Mouse (Mus musculus) hindbrain, embryonic 15.5 days (tissue): ENCODE results near the gene Plek. TPM values are rescaled to one million over a fixed set of nuclear protein-coding genes. Genes with fewer than 3 reads are reported as not detected.

Source experiments
- ATAC-seq: fragments of 200-750 bp; cut with Nextera tagmentation; 2 replicates; pipeline ENCODE4 v1.8.0; 2017; ENCODE audit warnings: low read depth, moderate number of reproducible peaks, moderate TSS enrichment; ENCODE audit not compliant: low FRiP score
- H3K27ac ChIP-seq: fragments of 300-500 bp; sonication (generic); replicated peaks from 2 replicates; pipeline ENCODE4 v1.5.1; 2015; ENCODE audit warnings: mild to moderate bottlenecking, inconsistent platforms
- H3K27me3 ChIP-seq: fragments of 300-500 bp; sonication (generic); 2 replicates; pipeline ENCODE4 v1.6.1; 2015; ENCODE audit warnings: control low read depth, inconsistent platforms
- H3K36me3 ChIP-seq: fragments of 300-500 bp; sonication (generic); 2 replicates; pipeline ENCODE4 v1.6.1; 2015; ENCODE audit warnings: control low read depth, inconsistent platforms
- H3K4me1 ChIP-seq: fragments of 300-500 bp; sonication (generic); replicated peaks from 2 replicates; pipeline ENCODE4 v1.6.1; 2015; ENCODE audit warnings: control low read depth, inconsistent platforms
- H3K4me2 ChIP-seq: fragments of 300-500 bp; sonication (generic); 2 replicates; pipeline ENCODE4 v1.6.1; 2015; ENCODE audit warnings: moderate library complexity, mild to moderate bottlenecking, inconsistent platforms
- H3K4me3 ChIP-seq: fragments of 300-500 bp; sonication (generic); 2 replicates; pipeline ENCODE4 v1.5.1; 2015; ENCODE audit warnings: mild to moderate bottlenecking, inconsistent platforms
- H3K9ac ChIP-seq: fragments of 300-500 bp; sonication (generic); 2 replicates; pipeline ENCODE4 v1.6.1; 2015; ENCODE audit warnings: inconsistent platforms
- H3K9me3 ChIP-seq: fragments of 300-500 bp; sonication (generic); 2 replicates; pipeline ENCODE4 v1.6.1; 2016; ENCODE audit warnings: control low read depth, inconsistent platforms
- WGBS: fragments of 180-500 bp; shearing (Covaris S2); methylation state at CpG from one replicate; pipeline ENCODE4 v1.1.7; 2015; 5-methylcytosine and 5-hydroxymethylcytosine counted together
- polyA plus RNA-seq: library from polyadenylated mRNA; unstranded; fragments of >200 nt; fragmentation: Nextera tagmentation; extraction: Ambion mirVana; gene quantifications from 2 replicates; pipeline ENCODE4 v1.2.1, GENCODE M21; 2015

Plek gene
- polyA plus RNA-seq, 1 experiment from 2014 or later, result 3.8 TPM

- no peak overlapping the region for H3K9ac ChIP-seq
- H3K9me3 ChIP-seq, result no peaks in the 10 kb centered on the region
- H3K27me3 ChIP-seq, result no peaks in the 10 kb centered on the region
- H3K4me3 ChIP-seq, result no peak overlapping the region
- no peak overlapping the region for H3K27ac ChIP-seq
- 61% methylated on average over 6 of the region's 6 CpGs for WGBS
- H3K4me2 ChIP-seq, result no peak overlapping the region
- no peaks in the 10 kb centered on the region for H3K4me1 ChIP-seq
- no peak; the same call in 1 of the 2 replicates for ATAC-seq
- no peaks in the 10 kb centered on the region for H3K36me3 ChIP-seq
Measured at GRCm38 (mm10) chr11:16935577-16936236, 116.5 kb downstream of the Plek start.

- Histone ChIP-seq H3K36me3 (no peaks in the 10 kb centered on the region), H3K4me1 (no peaks in the 10 kb centered on the region), H3K9me3 (no peaks in the 10 kb centered on the region), H3K9ac (no peak overlapping the region), H3K27ac (no peak overlapping the region), H3K4me3 (no peak overlapping the region), H3K4me2 (no peak overlapping the region), H3K27me3 (no peaks in the 10 kb centered on the region)
- no peak for ATAC-seq
- WGBS, result 94% methylated on average over 3 of the region's 3 CpGs
Measured at GRCm38 (mm10) chr11:16932159-16932558, 120.0 kb downstream of the Plek start.

Other genes starting within 250 kb of the Plek start
- gene Fbxo48, start 101.0 kb downstream of the Plek start, polyA plus RNA-seq, result 0.43 and 0.62 TPM in 2 replicates
- gene Cnrip1, start 795 bp downstream of the Plek start, polyA plus RNA-seq, result 141 and 154 TPM in 2 replicates
- gene Ppp3r1, start 106.9 kb upstream of the Plek start, polyA plus RNA-seq, result 219 TPM in 2 replicates
- 19.3 and 20.8 TPM in 2 replicates for gene Wdr92, start 129.7 kb upstream of the Plek start, polyA plus RNA-seq
- gene Pno1, start 159.2 kb upstream of the Plek start, polyA plus RNA-seq, result 44.6 and 49.0 TPM in 2 replicates
- gene C1d, start 205.2 kb upstream of the Plek start, polyA plus RNA-seq, result 142 and 153 TPM in 2 replicates